ENCODE assay signal across 16 mouse cellular contexts in the genomic region with DNA sequence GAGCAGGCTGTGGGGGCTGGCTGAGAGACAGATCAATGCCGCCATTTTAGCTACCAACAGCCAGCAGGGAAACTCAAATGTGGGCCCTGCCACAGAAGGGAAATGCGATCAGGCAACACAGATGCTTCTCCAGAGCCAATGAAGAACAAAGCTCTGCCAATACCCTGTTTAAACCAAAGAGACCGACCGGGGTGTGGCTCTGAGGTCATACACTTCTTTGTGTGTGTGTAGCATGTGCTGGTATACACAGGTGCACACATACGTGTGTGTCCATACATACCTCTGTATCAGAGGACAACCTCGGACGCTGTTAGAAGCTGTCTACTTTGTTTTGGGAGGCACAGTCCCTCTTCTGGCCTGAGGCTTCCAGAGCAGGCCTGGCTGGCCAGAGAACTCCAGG. TPM values are rescaled to one million over a fixed set of nuclear protein-coding genes. Genes with fewer than 3 reads are reported as not detected.
DNase-seq lines count a peak whose midpoint lies in the region; ATAC-seq and TF ChIP-seq lines count a peak whose summit lies in the region.
"Had no signal": no experiment of that assay in that cellular context is flagged by ENCODE, and none has a peak within 500 bp of the region (broad histone marks: within the 10 kb centered on the region; RNA-seq: fewer than 3 reads in every experiment).

No protein-coding gene starts in this region.

- DNase-seq in hindbrain, embryonic 10.5 days (ENCODE audit: low spot score): no peak
- no peak for DNase-seq in hindbrain, postnatal 0 days (ENCODE audit: low spot score)
- DNase-seq in liver (no peak), ZHBTc4 (ENCODE audit: low read depth, low spot score) (peak; percentile 55)
- no peak for DNase-seq in heart, postnatal 10 days
- no peak for DNase-seq in right cerebral cortex, postnatal 4 days
- DNase-seq: adrenal gland, postnatal 36 days; cerebellum, adult 9-10 months; heart, postnatal 14 days; lung, adult 2 months had no signal

- no peak for TF ChIP-seq CTCF in hindbrain, postnatal 0 days (IDR thresholded peaks at IDR 0.05; ENCODE audit: low read depth)

- no peak overlapping the region for H3K9ac ChIP-seq in hindbrain, postnatal 0 days (replicated peaks; ENCODE audit: low read length)
- H3K9ac ChIP-seq in liver, embryonic 12.5 days: no peak overlapping the region
- H3K9ac ChIP-seq in liver, embryonic 16.5 days (ENCODE audit: low read depth, low read length): no peak overlapping the region
- H3K9ac ChIP-seq: hindbrain, embryonic 15.5 days; neural tube, embryonic 12.5 days had no signal

- no peak overlapping the region for H3K4me3 ChIP-seq in hindbrain, embryonic 10.5 days
- no peak overlapping the region for H3K4me3 ChIP-seq in hindbrain, postnatal 0 days (ENCODE audit: low read length)
- H3K4me3 ChIP-seq in liver, embryonic 12.5 days: no peak overlapping the region
- no peak overlapping the region for H3K4me3 ChIP-seq in liver, embryonic 16.5 days (ENCODE audit: low read depth, low read length)
- H3K4me3 ChIP-seq: heart, adult 2 months; hindbrain, embryonic 15.5 days; neural tube, embryonic 12.5 days had no signal

- intact Hi-C loops in heart, postnatal 10 days (cut with DNase I): no loop called here

- WGBS in hindbrain, embryonic 10.5 days: 90% methylated on average over 7 of the region's 7 CpGs
- WGBS in hindbrain, postnatal 0 days: 86% methylated on average over 7 of the region's 7 CpGs
- WGBS in liver, embryonic 12.5 days (ENCODE audit: insufficient replicate concordance): 85% methylated on average over 7 of the region's 7 CpGs
- WGBS in liver, embryonic 16.5 days (ENCODE audit: insufficient replicate concordance): 89% methylated on average over 7 of the region's 7 CpGs

- H3K9me3 ChIP-seq in hindbrain, embryonic 10.5 days: no peaks in the 10 kb centered on the region
- no peaks in the 10 kb centered on the region for H3K9me3 ChIP-seq in hindbrain, postnatal 0 days (ENCODE audit: low read length)
- no peaks in the 10 kb centered on the region for H3K9me3 ChIP-seq in liver, embryonic 12.5 days (replicated peaks)
- no peaks in the 10 kb centered on the region for H3K9me3 ChIP-seq in liver, embryonic 16.5 days (replicated peaks; ENCODE audit: control insufficient read depth, low read length)
- H3K9me3 ChIP-seq: hindbrain, embryonic 15.5 days; neural tube, embryonic 12.5 days had no signal

- peak overlapping the region; percentile 62 for H3K27ac ChIP-seq in hindbrain, embryonic 10.5 days
- no peak overlapping the region for H3K27ac ChIP-seq in hindbrain, postnatal 0 days
- peak overlapping the region; percentile 7; the same call in 1 of the 2 replicates for H3K27ac ChIP-seq in liver, embryonic 12.5 days
- H3K27ac ChIP-seq in liver, embryonic 16.5 days (ENCODE audit: low read length): peak overlapping the region; percentile 0; the same call in 1 of the 2 replicates
- H3K27ac ChIP-seq: heart, adult 2 months; hindbrain, embryonic 15.5 days; macrophage; neural tube, embryonic 12.5 days had no signal

- H3K27me3 ChIP-seq in hindbrain, embryonic 10.5 days (ENCODE audit: insufficient read depth, poor library complexity, severe bottlenecking): no peaks in the 10 kb centered on the region
- no peaks in the 10 kb centered on the region for H3K27me3 ChIP-seq in hindbrain, postnatal 0 days (ENCODE audit: insufficient read depth, low read length)
- H3K27me3 ChIP-seq in liver, embryonic 12.5 days (replicated peaks): no peaks in the 10 kb centered on the region
- H3K27me3 ChIP-seq in liver, embryonic 16.5 days (ENCODE audit: control insufficient read depth, insufficient read depth, low read depth, low read length): no peaks in the 10 kb centered on the region
- H3K27me3 ChIP-seq: hindbrain, embryonic 15.5 days; neural tube, embryonic 12.5 days had no signal

- peaks cover 20% of the 10 kb centered on the region for H3K36me3 ChIP-seq in hindbrain, embryonic 10.5 days
- no peaks in the 10 kb centered on the region; the same call in 1 of the 2 replicates for H3K36me3 ChIP-seq in hindbrain, postnatal 0 days (ENCODE audit: insufficient read depth, low read length)
- peaks cover 74% of the 10 kb centered on the region for H3K36me3 ChIP-seq in liver, embryonic 12.5 days
- H3K36me3 ChIP-seq in liver, embryonic 16.5 days (ENCODE audit: control insufficient read depth, insufficient read depth): peaks cover 21% of the 10 kb centered on the region

- H3K4me1 ChIP-seq in hindbrain, embryonic 10.5 days (replicated peaks): peaks cover 41% of the 10 kb centered on the region
- H3K4me1 ChIP-seq in hindbrain, postnatal 0 days (ENCODE audit: insufficient read depth, low read length): no peaks in the 10 kb centered on the region
- H3K4me1 ChIP-seq in liver, embryonic 12.5 days: peaks cover 57% of the 10 kb centered on the region
- peaks cover 44% of the 10 kb centered on the region for H3K4me1 ChIP-seq in liver, embryonic 16.5 days (ENCODE audit: control insufficient read depth, low read depth, low read length)

- no peak overlapping the region for H3K4me2 ChIP-seq in hindbrain, postnatal 0 days (ENCODE audit: low read depth, low read length)
- no peak overlapping the region for H3K4me2 ChIP-seq in liver, embryonic 12.5 days
- no peak overlapping the region for H3K4me2 ChIP-seq in liver, embryonic 16.5 days (ENCODE audit: low read depth, low read length)
- H3K4me2 ChIP-seq: hindbrain, embryonic 15.5 days; neural tube, embryonic 12.5 days had no signal

- no peak for ATAC-seq in hindbrain, postnatal 0 days
- ATAC-seq in liver, embryonic 12.5 days: no peak
- no peak for ATAC-seq in liver, embryonic 16.5 days (ENCODE audit: low read depth)

RNA-seq across cellular contexts. Expression of a gene that starts 16.8 kb away (rescaled TPM):
- 1.0 and 1.3 TPM in 2 replicates for polyA plus RNA-seq in hindbrain, embryonic 10.5 days (2016; fragmentation: Nextera tagmentation; extraction: Ambion mirVana)
- 4.9 and 10.0 TPM in 2 replicates for total RNA-seq in hindbrain, postnatal 0 days (2014; rRNA removed)
- 2.1 TPM in 2 replicates for polyA plus RNA-seq in hindbrain, postnatal 0 days (2015; fragmentation: Nextera tagmentation; extraction: Ambion mirVana)
- polyA plus RNA-seq in liver, embryonic 12.5 days (2016; fragmentation: Nextera tagmentation; extraction: Ambion mirVana): 2.4 and 3.1 TPM in 2 replicates
- 0.89 and 0.99 TPM in 2 replicates for polyA plus RNA-seq in liver, embryonic 16.5 days (2015; fragmentation: Nextera tagmentation; extraction: Ambion mirVana)
- total RNA-seq in heart, postnatal 10 days (2021): 1 to 10 TPM; 3.0 to 3.8 TPM

RNA-seq across cellular contexts. Expression of a gene that starts 19.3 kb away (rescaled TPM):
- 230 and 231 TPM in 2 replicates for polyA plus RNA-seq in hindbrain, embryonic 10.5 days (2016; fragmentation: Nextera tagmentation; extraction: Ambion mirVana)
- 165 and 200 TPM in 2 replicates for total RNA-seq in hindbrain, postnatal 0 days (2014; rRNA removed)
- polyA plus RNA-seq in hindbrain, postnatal 0 days (2015; fragmentation: Nextera tagmentation; extraction: Ambion mirVana): 212 and 223 TPM in 2 replicates
- 292 and 300 TPM in 2 replicates for polyA plus RNA-seq in liver, embryonic 12.5 days (2016; fragmentation: Nextera tagmentation; extraction: Ambion mirVana)
- 259 and 271 TPM in 2 replicates for polyA plus RNA-seq in liver, embryonic 16.5 days (2015; fragmentation: Nextera tagmentation; extraction: Ambion mirVana)
- total RNA-seq in heart, postnatal 10 days (2021): 100 to 1,000 TPM; 132 to 159 TPM

RNA-seq across cellular contexts. Expression of a gene that starts 31.0 kb away (rescaled TPM):
- polyA plus RNA-seq in hindbrain, embryonic 10.5 days (2016; fragmentation: Nextera tagmentation; extraction: Ambion mirVana): 66.1 and 67.3 TPM in 2 replicates
- total RNA-seq in hindbrain, postnatal 0 days (2014; rRNA removed): 67.7 and 72.7 TPM in 2 replicates
- polyA plus RNA-seq in hindbrain, postnatal 0 days (2015; fragmentation: Nextera tagmentation; extraction: Ambion mirVana): 115 and 122 TPM in 2 replicates
- 18.9 and 21.6 TPM in 2 replicates for polyA plus RNA-seq in liver, embryonic 12.5 days (2016; fragmentation: Nextera tagmentation; extraction: Ambion mirVana)
- polyA plus RNA-seq in liver, embryonic 16.5 days (2015; fragmentation: Nextera tagmentation; extraction: Ambion mirVana): 13.2 and 14.3 TPM in 2 replicates
- 10 to 100 TPM; 30.9 to 34.0 TPM for total RNA-seq in heart, postnatal 10 days (2021)
